In the genomic region with DNA sequence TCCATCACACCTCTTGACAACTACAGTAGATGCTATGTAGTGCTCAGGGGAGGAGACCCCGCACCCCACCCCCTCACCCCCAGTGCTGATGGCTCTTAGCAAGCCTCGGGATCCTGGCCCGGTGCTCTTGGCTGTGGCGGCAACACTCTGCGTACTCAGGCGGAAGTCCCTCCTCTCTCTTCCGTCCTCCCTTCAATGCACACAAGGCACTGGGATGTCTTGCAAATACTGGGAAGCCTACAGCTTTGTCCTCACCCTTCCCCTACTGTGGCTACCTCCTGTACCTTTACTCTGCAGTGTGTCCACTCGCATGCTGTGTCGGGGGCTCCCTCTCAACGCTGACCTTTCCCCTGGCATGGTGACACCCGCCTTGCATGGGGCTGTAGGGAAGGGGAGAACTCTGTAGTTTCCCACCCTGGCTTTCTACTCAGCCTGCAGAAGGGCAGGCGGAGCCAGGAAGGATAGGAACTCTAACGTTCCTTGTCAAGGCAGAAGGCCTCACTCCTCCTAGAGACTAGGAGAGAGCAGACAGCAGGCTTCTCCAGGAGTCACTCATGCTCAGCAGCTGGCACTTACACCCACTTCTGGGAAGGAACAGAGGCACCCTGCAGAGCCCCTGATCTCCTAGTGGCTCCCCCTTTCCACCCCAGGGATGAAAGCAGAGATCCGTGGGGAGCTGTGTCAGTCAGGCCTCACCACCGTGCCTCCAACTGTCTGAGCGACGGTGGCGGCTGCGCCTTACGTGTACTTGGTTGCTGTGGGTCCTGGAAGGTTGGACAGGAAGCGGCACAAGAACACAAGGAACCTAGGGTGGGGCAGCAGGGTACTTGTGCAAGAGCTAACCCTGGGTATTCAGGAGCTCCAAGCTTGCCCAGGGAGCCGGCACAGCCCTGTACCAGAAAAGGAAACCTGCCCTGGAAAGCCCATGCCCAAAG, we compare ENCODE assay signal across 10 mouse cellular contexts. TPM values are rescaled to one million over a fixed set of nuclear protein-coding genes. Genes with fewer than 3 reads are reported as not detected.
DNase-seq lines count a peak whose midpoint lies in the region; ATAC-seq lines count a peak whose summit lies in the region.
"Had no signal": no experiment of that assay in that cellular context is flagged by ENCODE, and none has a peak within 500 bp of the region (broad histone marks: within the 10 kb centered on the region; RNA-seq: fewer than 3 reads in every experiment).

No protein-coding gene starts in this region.

- no peak overlapping the region for H3K4me3 ChIP-seq in hindbrain, embryonic 10.5 days
- no peak overlapping the region for H3K4me3 ChIP-seq in hindbrain, embryonic 16.5 days (ENCODE audit: low read length)
- H3K4me3 ChIP-seq: embryonic facial prominence, embryonic 15.5 days; intestine, embryonic 15.5 days had no signal

- WGBS in hindbrain, embryonic 10.5 days: 81% methylated on average over 22 of the region's 22 CpGs
- WGBS in hindbrain, embryonic 16.5 days: 85% methylated on average over 21 of the region's 22 CpGs

- H3K9ac ChIP-seq in hindbrain, embryonic 16.5 days (ENCODE audit: low read depth, low read length): no peak overlapping the region
- H3K9ac ChIP-seq: embryonic facial prominence, embryonic 15.5 days; intestine, embryonic 15.5 days had no signal

- intact Hi-C loops in gastrocnemius, postnatal 36 days (cut with DNase I): no loop called here

- no peak overlapping the region for H3K4me2 ChIP-seq in hindbrain, embryonic 16.5 days (ENCODE audit: low read length)
- H3K4me2 ChIP-seq: embryonic facial prominence, embryonic 15.5 days; intestine, embryonic 15.5 days had no signal

- no peak for DNase-seq in hindbrain, embryonic 10.5 days (ENCODE audit: low spot score)
- no peak for DNase-seq in urinary bladder, postnatal 4 days (ENCODE audit: low spot score in 2 of 2)
- DNase-seq in gastrocnemius, postnatal 36 days: no peak
- no peak for DNase-seq in neural tube, embryonic 10.5 days (ENCODE audit: extremely low spot score, low spot score)

- H3K4me1 ChIP-seq in hindbrain, embryonic 10.5 days (replicated peaks): peaks cover 13% of the 10 kb centered on the region
- peaks cover under 1% of the 10 kb centered on the region; the same call in 1 of the 2 replicates for H3K4me1 ChIP-seq in hindbrain, embryonic 16.5 days (ENCODE audit: control insufficient read depth, insufficient read depth, low read depth, low read length)
- H3K4me1 ChIP-seq: embryonic facial prominence, embryonic 15.5 days; intestine, embryonic 15.5 days had no signal

- ATAC-seq in hindbrain, embryonic 16.5 days: no peak
- ATAC-seq in CD4-positive, CD25-positive, alpha-beta regulatory T cell, adult 4 months: peak; percentile 23
- peak; percentile 69 for ATAC-seq in granulocyte monocyte progenitor cell, adult 5-6 weeks (replicated peaks; ENCODE audit: poor library complexity, severe bottlenecking)
- ATAC-seq in monocyte, adult 5-6 weeks (replicated peaks; ENCODE audit: insufficient number of reproducible peaks, low FRiP score, low TSS enrichment, poor library complexity, severe bottlenecking): peak; percentile 18

- no peaks in the 10 kb centered on the region for H3K36me3 ChIP-seq in hindbrain, embryonic 10.5 days
- H3K36me3 ChIP-seq in hindbrain, embryonic 16.5 days (ENCODE audit: control insufficient read depth, insufficient read depth, low read length): no peaks in the 10 kb centered on the region
- H3K36me3 ChIP-seq: embryonic facial prominence, embryonic 15.5 days; intestine, embryonic 15.5 days had no signal

- H3K27me3 ChIP-seq in hindbrain, embryonic 10.5 days (ENCODE audit: insufficient read depth, poor library complexity, severe bottlenecking): no peaks in the 10 kb centered on the region
- no peaks in the 10 kb centered on the region for H3K27me3 ChIP-seq in hindbrain, embryonic 16.5 days (replicated peaks; ENCODE audit: control insufficient read depth, insufficient read depth, low read length)
- H3K27me3 ChIP-seq: embryonic facial prominence, embryonic 15.5 days; intestine, embryonic 15.5 days had no signal

- H3K9me3 ChIP-seq in hindbrain, embryonic 10.5 days: no peaks in the 10 kb centered on the region
- no peaks in the 10 kb centered on the region for H3K9me3 ChIP-seq in hindbrain, embryonic 16.5 days (ENCODE audit: control insufficient read depth, low read length)
- H3K9me3 ChIP-seq: embryonic facial prominence, embryonic 15.5 days; intestine, embryonic 15.5 days had no signal

- H3K27ac ChIP-seq in hindbrain, embryonic 10.5 days: peak overlapping the region; percentile 53; the same call in 1 of the 2 replicates
- no peak overlapping the region for H3K27ac ChIP-seq in hindbrain, embryonic 16.5 days (ENCODE audit: low read depth, low read length)
- H3K27ac ChIP-seq: embryonic facial prominence, embryonic 15.5 days; intestine, embryonic 15.5 days had no signal

RNA-seq across cellular contexts. Expression of gene Nphp4, which starts 28.5 kb away (rescaled TPM):
- 7.3 and 9.9 TPM in 2 replicates for polyA plus RNA-seq in hindbrain, embryonic 10.5 days (2016; fragmentation: Nextera tagmentation; extraction: Ambion mirVana)
- polyA plus RNA-seq in hindbrain, embryonic 16.5 days (2015; fragmentation: Nextera tagmentation; extraction: Ambion mirVana): 5.5 and 6.2 TPM in 2 replicates
- under 1 TPM in 1 of 2 experiments, not detected in 1; 0.30 TPM for polyA plus RNA-seq in CD4-positive, CD25-positive, alpha-beta regulatory T cell, adult 4 months (2017; shearing (Covaris generic))
- 0.77 and 3.7 TPM in 2 replicates for total RNA-seq in granulocyte monocyte progenitor cell, adult 5-6 weeks (2014; fragmentation: Nextera tagmentation)
- total RNA-seq in granulocyte monocyte progenitor cell, adult 5-6 weeks (2017): 0.17 and 0.31 TPM in 2 replicates
- total RNA-seq in monocyte, adult 5-6 weeks (2017): 0.19 TPM in 1 of 3 replicates, not detected in the others
- total RNA-seq in gastrocnemius, postnatal 36 days (2021): under 1 TPM; 0.66 to 0.96 TPM

RNA-seq across cellular contexts. Expression of gene Kcnab2, which starts 29.7 kb away (rescaled TPM):
- polyA plus RNA-seq in hindbrain, embryonic 10.5 days (2016; fragmentation: Nextera tagmentation; extraction: Ambion mirVana): 11.6 and 16.0 TPM in 2 replicates
- polyA plus RNA-seq in hindbrain, embryonic 16.5 days (2015; fragmentation: Nextera tagmentation; extraction: Ambion mirVana): 33.2 and 33.5 TPM in 2 replicates
- 100 to 1,000 TPM in 1 of 2 experiments, 10 to 100 TPM in 1; 99.7 to 140 TPM for polyA plus RNA-seq in CD4-positive, CD25-positive, alpha-beta regulatory T cell, adult 4 months (2017; shearing (Covaris generic))
- total RNA-seq in granulocyte monocyte progenitor cell, adult 5-6 weeks (2014; fragmentation: Nextera tagmentation): 84.3 and 85.6 TPM in 2 replicates
- total RNA-seq in granulocyte monocyte progenitor cell, adult 5-6 weeks (2017): 67.3 and 72.3 TPM in 2 replicates
- 75.3 to 156 TPM (median 133 TPM) in 3 replicates for total RNA-seq in monocyte, adult 5-6 weeks (2017)
- total RNA-seq in gastrocnemius, postnatal 36 days (2021): 1 to 10 TPM; 1.3 to 1.5 TPM

Comparison
In these comparisons a context has a peak if more than half of its experiments do, and no peak if none do; other contexts are left out.
1. RNA of gene Kcnab2, which starts 29.7 kb away (total RNA-seq): 67.3 to 85.6 TPM in granulocyte monocyte progenitor cell, adult 5-6 weeks and 75.3 to 156 TPM in monocyte, adult 5-6 weeks; 1.3 to 1.5 TPM in gastrocnemius, postnatal 36 days; every median in the first group is over 10 times any median in the second.